Mouse (Mus musculus): Measurements from ENCODE around the gene Itga9. TPM values are rescaled to one million over a fixed set of nuclear protein-coding genes. Genes with fewer than 3 reads are reported as not detected.
A peak's percentile ranks its signal among the peaks of the same experiment; 100 is the strongest.

Gene Itga9
- polyA plus RNA-seq, 1 experiment from 2014 or later = 2.4 TPM

GRCm38 (mm10) chr9:118580371-118580770 is 26.1 kb upstream of the Itga9 start:
- ATAC-seq (ENCODE audit: low FRiP score, low TSS enrichment) (no peak), DNase-seq (no peak)
- H3K27ac ChIP-seq (replicated peaks; ENCODE audit: low read depth, low read length) = no peak overlapping the region
- no peak overlapping the region for H3K4me2 ChIP-seq (ENCODE audit: low read length)
- H3K9ac ChIP-seq (replicated peaks; ENCODE audit: low read length) = no peak overlapping the region
- H3K4me1 ChIP-seq (ENCODE audit: control insufficient read depth, insufficient read depth, low read length) = no peaks in the 10 kb centered on the region
- no peak overlapping the region for H3K4me3 ChIP-seq (replicated peaks; ENCODE audit: low read depth, low read length)
- peaks cover 63% of the 10 kb centered on the region for H3K36me3 ChIP-seq (ENCODE audit: control insufficient read depth, insufficient read depth, low read length)
- WGBS = 76% methylated on average over 6 of the region's 6 CpGs
- H3K27me3 ChIP-seq (ENCODE audit: control insufficient read depth, insufficient read depth, low read length) = no peaks in the 10 kb centered on the region
- no peaks in the 10 kb centered on the region for H3K9me3 ChIP-seq (ENCODE audit: control insufficient read depth, low read length)

- no peak overlapping the region for H3K4me2 ChIP-seq (ENCODE audit: low read length)
- DNase-seq = no peak
- H3K4me1 ChIP-seq (ENCODE audit: control insufficient read depth, insufficient read depth, low read length) = no peaks in the 10 kb centered on the region
- H3K27me3 ChIP-seq (ENCODE audit: control insufficient read depth, insufficient read depth, low read length) = no peaks in the 10 kb centered on the region
- 89% methylated on average over 6 of the region's 6 CpGs for WGBS
- H3K36me3 ChIP-seq (ENCODE audit: control insufficient read depth, insufficient read depth, low read length) = peaks cover 46% of the 10 kb centered on the region
- no peak overlapping the region for H3K27ac ChIP-seq (replicated peaks; ENCODE audit: low read depth, low read length)
- no peak for ATAC-seq (ENCODE audit: low FRiP score, low TSS enrichment)
- no peak overlapping the region for H3K9ac ChIP-seq (replicated peaks; ENCODE audit: low read length)
- no peak overlapping the region for H3K4me3 ChIP-seq (replicated peaks; ENCODE audit: low read depth, low read length)
- H3K9me3 ChIP-seq (ENCODE audit: control insufficient read depth, low read length) = no peaks in the 10 kb centered on the region
Observed at GRCm38 (mm10) chr9:118582757-118583156, 23.7 kb upstream of the Itga9 start.

- no peak for DNase-seq
- Histone ChIP-seq H3K4me1 (ENCODE audit: control insufficient read depth, insufficient read depth, low read length) (no peaks in the 10 kb centered on the region), H3K9me3 (ENCODE audit: control insufficient read depth, low read length) (no peaks in the 10 kb centered on the region), H3K36me3 (ENCODE audit: control insufficient read depth, insufficient read depth, low read length) (peaks cover 32% of the 10 kb centered on the region), H3K27ac (replicated peaks; ENCODE audit: low read depth, low read length) (no peak overlapping the region), H3K4me2 (ENCODE audit: low read length) (no peak overlapping the region), H3K27me3 (ENCODE audit: control insufficient read depth, insufficient read depth, low read length) (no peaks in the 10 kb centered on the region), H3K4me3 (replicated peaks; ENCODE audit: low read depth, low read length) (no peak overlapping the region), H3K9ac (replicated peaks; ENCODE audit: low read length) (no peak overlapping the region)
- WGBS = 96% methylated on average over 1 of the region's 1 CpGs
- no peak for ATAC-seq (ENCODE audit: low FRiP score, low TSS enrichment)
Observed at GRCm38 (mm10) chr9:118584838-118585237, 21.7 kb upstream of the Itga9 start.

- no peak overlapping the region for H3K9ac ChIP-seq (replicated peaks; ENCODE audit: low read length)
- ATAC-seq (ENCODE audit: low FRiP score, low TSS enrichment) (no peak), DNase-seq (no peak)
Observed at GRCm38 (mm10) chr9:118585998-118586397, 20.5 kb upstream of the Itga9 start.

GRCm38 (mm10) chr9:118587115-118587514 is 19.4 kb upstream of the Itga9 start:
- no peaks in the 10 kb centered on the region for H3K9me3 ChIP-seq (ENCODE audit: control insufficient read depth, low read length)
- DNase-seq (no peak), ATAC-seq (ENCODE audit: low FRiP score, low TSS enrichment) (no peak)
- no peak overlapping the region for H3K4me3 ChIP-seq (replicated peaks; ENCODE audit: low read depth, low read length)
- no peak overlapping the region for H3K4me2 ChIP-seq (ENCODE audit: low read length)
- no peaks in the 10 kb centered on the region for H3K27me3 ChIP-seq (ENCODE audit: control insufficient read depth, insufficient read depth, low read length)
- no peak overlapping the region for H3K27ac ChIP-seq (replicated peaks; ENCODE audit: low read depth, low read length)
- H3K36me3 ChIP-seq (ENCODE audit: control insufficient read depth, insufficient read depth, low read length) = peaks cover 22% of the 10 kb centered on the region; the same call in 1 of the 2 replicates
- peaks cover 7% of the 10 kb centered on the region for H3K4me1 ChIP-seq (ENCODE audit: control insufficient read depth, insufficient read depth, low read length)
- H3K9ac ChIP-seq (replicated peaks; ENCODE audit: low read length) = no peak overlapping the region
- 73% methylated on average over 4 of the region's 4 CpGs for WGBS

More at GRCm38 (mm10) chr9:118585998-118586397, 20.5 kb upstream of the Itga9 start:
- Histone ChIP-seq H3K9me3 (ENCODE audit: control insufficient read depth, low read length) (no peaks in the 10 kb centered on the region), H3K4me3 (replicated peaks; ENCODE audit: low read depth, low read length) (no peak overlapping the region), H3K27ac (replicated peaks; ENCODE audit: low read depth, low read length) (no peak overlapping the region), H3K4me1 (ENCODE audit: control insufficient read depth, insufficient read depth, low read length) (peaks cover 7% of the 10 kb centered on the region), H3K27me3 (ENCODE audit: control insufficient read depth, insufficient read depth, low read length) (no peaks in the 10 kb centered on the region), H3K4me2 (ENCODE audit: low read length) (no peak overlapping the region), H3K36me3 (ENCODE audit: control insufficient read depth, insufficient read depth, low read length) (peaks cover 22% of the 10 kb centered on the region; the same call in 1 of the 2 replicates)
- 93% methylated on average over 6 of the region's 6 CpGs for WGBS

GRCm38 (mm10) chr9:118589249-118589648 is 17.2 kb upstream of the Itga9 start:
- H3K9ac ChIP-seq (replicated peaks; ENCODE audit: low read length) = no peak overlapping the region
- 45% methylated on average over 3 of the region's 3 CpGs for WGBS

GRCm38 (mm10) chr9:118590230-118590629 is 16.3 kb upstream of the Itga9 start:
- Histone ChIP-seq H3K4me2 (ENCODE audit: low read length) (no peak overlapping the region), H3K9me3 (ENCODE audit: control insufficient read depth, low read length) (no peaks in the 10 kb centered on the region), H3K4me1 (ENCODE audit: control insufficient read depth, insufficient read depth, low read length) (peaks cover 7% of the 10 kb centered on the region), H3K4me3 (replicated peaks; ENCODE audit: low read depth, low read length) (no peak overlapping the region), H3K27me3 (ENCODE audit: control insufficient read depth, insufficient read depth, low read length) (no peaks in the 10 kb centered on the region), H3K36me3 (ENCODE audit: control insufficient read depth, insufficient read depth, low read length) (0 out of 2 replicates have a peak, but pooled peaks cover 4% of the 10 kb centered on the region), H3K27ac (replicated peaks; ENCODE audit: low read depth, low read length) (no peak overlapping the region), H3K9ac (replicated peaks; ENCODE audit: low read length) (no peak overlapping the region)
- 24% methylated on average over 7 of the region's 7 CpGs for WGBS
- ATAC-seq (ENCODE audit: low FRiP score, low TSS enrichment) = peak; percentile 46; the same call in 1 of the 2 replicates
- peak; percentile 70 for DNase-seq

More at GRCm38 (mm10) chr9:118589249-118589648, 17.2 kb upstream of the Itga9 start:
- no peak overlapping the region for H3K4me2 ChIP-seq (ENCODE audit: low read length)
- peaks cover 4% of the 10 kb centered on the region; the same call in 1 of the 2 replicates for H3K36me3 ChIP-seq (ENCODE audit: control insufficient read depth, insufficient read depth, low read length)
- DNase-seq (peak; percentile 72), ATAC-seq (ENCODE audit: low FRiP score, low TSS enrichment) (no peak)
- no peak overlapping the region for H3K4me3 ChIP-seq (replicated peaks; ENCODE audit: low read depth, low read length)
- H3K27ac ChIP-seq (replicated peaks; ENCODE audit: low read depth, low read length) = no peak overlapping the region
- no peaks in the 10 kb centered on the region for H3K27me3 ChIP-seq (ENCODE audit: control insufficient read depth, insufficient read depth, low read length)
- peaks cover 7% of the 10 kb centered on the region for H3K4me1 ChIP-seq (ENCODE audit: control insufficient read depth, insufficient read depth, low read length)
- H3K9me3 ChIP-seq (ENCODE audit: control insufficient read depth, low read length) = no peaks in the 10 kb centered on the region

- no peaks in the 10 kb centered on the region for H3K27me3 ChIP-seq (ENCODE audit: control insufficient read depth, insufficient read depth, low read length)
- 0 out of 2 replicates have a peak, but pooled peaks cover 4% of the 10 kb centered on the region for H3K36me3 ChIP-seq (ENCODE audit: control insufficient read depth, insufficient read depth, low read length)
- no peaks in the 10 kb centered on the region for H3K9me3 ChIP-seq (ENCODE audit: control insufficient read depth, low read length)
- H3K4me2 ChIP-seq (ENCODE audit: low read length) = no peak overlapping the region
- no peak overlapping the region for H3K9ac ChIP-seq (replicated peaks; ENCODE audit: low read length)
- H3K27ac ChIP-seq (replicated peaks; ENCODE audit: low read depth, low read length) = no peak overlapping the region
- DNase-seq = no peak
- no peak overlapping the region for H3K4me3 ChIP-seq (replicated peaks; ENCODE audit: low read depth, low read length)
- peaks cover 7% of the 10 kb centered on the region for H3K4me1 ChIP-seq (ENCODE audit: control insufficient read depth, insufficient read depth, low read length)
- WGBS = 83% methylated on average over 6 of the region's 6 CpGs
- ATAC-seq (ENCODE audit: low FRiP score, low TSS enrichment) = no peak
Observed at GRCm38 (mm10) chr9:118591633-118592032, 14.9 kb upstream of the Itga9 start.

- no peak overlapping the region for H3K4me3 ChIP-seq (replicated peaks; ENCODE audit: low read depth, low read length)
- DNase-seq (no peak), ATAC-seq (ENCODE audit: low FRiP score, low TSS enrichment) (no peak)
- no peak overlapping the region for H3K27ac ChIP-seq (replicated peaks; ENCODE audit: low read depth, low read length)
- no peak overlapping the region for H3K4me2 ChIP-seq (ENCODE audit: low read length)
- H3K9me3 ChIP-seq (ENCODE audit: control insufficient read depth, low read length) = no peaks in the 10 kb centered on the region
- H3K36me3 ChIP-seq (ENCODE audit: control insufficient read depth, insufficient read depth, low read length) = no peaks in the 10 kb centered on the region
- H3K27me3 ChIP-seq (ENCODE audit: control insufficient read depth, insufficient read depth, low read length) = no peaks in the 10 kb centered on the region
- peaks cover 7% of the 10 kb centered on the region for H3K4me1 ChIP-seq (ENCODE audit: control insufficient read depth, insufficient read depth, low read length)
- 56% methylated on average over 13 of the region's 13 CpGs for WGBS
- no peak overlapping the region for H3K9ac ChIP-seq (replicated peaks; ENCODE audit: low read length)
Observed at GRCm38 (mm10) chr9:118592585-118593249, 13.8 kb upstream of the Itga9 start.
